Mouse (Mus musculus) liver, embryonic 12.5 days (tissue): ENCODE results near the gene Zeb2. TPM values are rescaled to one million over a fixed set of nuclear protein-coding genes. Genes with fewer than 3 reads are reported as not detected.
A peak's percentile ranks its signal among the peaks of the same experiment; 100 is the strongest.

Experiments
- ATAC-seq: fragments of 200-750 bp; cut with Nextera tagmentation; 2 replicates; pipeline ENCODE4 v1.8.0; 2017; ENCODE audit warnings: moderate number of reproducible peaks, mild to moderate bottlenecking, moderate library complexity
- H3K27ac ChIP-seq: fragments of 300-500 bp; sonication (generic); 2 replicates; pipeline ENCODE4 v1.5.1; 2016; ENCODE audit warnings: mild to moderate bottlenecking
- H3K27me3 ChIP-seq: fragments of 300-500 bp; sonication (generic); replicated peaks from 2 replicates; pipeline ENCODE4 v1.6.1; 2016; ENCODE audit warnings: mild to moderate bottlenecking, moderate library complexity
- H3K36me3 ChIP-seq: fragments of 300-500 bp; sonication (generic); 2 replicates; pipeline ENCODE4 v1.6.1; 2016; ENCODE audit warnings: mild to moderate bottlenecking, moderate library complexity
- H3K4me1 ChIP-seq: fragments of 300-500 bp; sonication (generic); 2 replicates; pipeline ENCODE4 v1.6.1; 2016
- H3K4me2 ChIP-seq: fragments of 300-500 bp; sonication (generic); 2 replicates; pipeline ENCODE4 v1.6.1; 2016; ENCODE audit warnings: mild to moderate bottlenecking, moderate library complexity
- H3K4me3 ChIP-seq: fragments of 300-500 bp; sonication (generic); 2 replicates; pipeline ENCODE4 v1.5.1; 2016; ENCODE audit warnings: mild to moderate bottlenecking, moderate library complexity
- H3K9ac ChIP-seq: fragments of 300-500 bp; sonication (generic); 2 replicates; pipeline ENCODE4 v1.6.1; 2016; ENCODE audit warnings: mild to moderate bottlenecking, moderate library complexity
- H3K9me3 ChIP-seq: fragments of 300-500 bp; sonication (generic); replicated peaks from 2 replicates; pipeline ENCODE4 v1.6.1; 2016; ENCODE audit warnings: mild to moderate bottlenecking, moderate library complexity
- WGBS: fragments of 180-500 bp; shearing (Covaris S2); methylation state at CpG from one replicate; pipeline ENCODE4 v1.1.7; 2016; ENCODE audit not compliant: insufficient replicate concordance; 5-methylcytosine and 5-hydroxymethylcytosine counted together
- polyA plus RNA-seq: library from polyadenylated mRNA; unstranded; fragments of >200 nt; fragmentation: Nextera tagmentation; extraction: Ambion mirVana; gene quantifications from 2 replicates; pipeline ENCODE4 v1.2.1, GENCODE M21; 2016

The Zeb2 gene
- polyA plus RNA-seq, 1 experiment from 2014 or later: 22.1 TPM

DNA sequence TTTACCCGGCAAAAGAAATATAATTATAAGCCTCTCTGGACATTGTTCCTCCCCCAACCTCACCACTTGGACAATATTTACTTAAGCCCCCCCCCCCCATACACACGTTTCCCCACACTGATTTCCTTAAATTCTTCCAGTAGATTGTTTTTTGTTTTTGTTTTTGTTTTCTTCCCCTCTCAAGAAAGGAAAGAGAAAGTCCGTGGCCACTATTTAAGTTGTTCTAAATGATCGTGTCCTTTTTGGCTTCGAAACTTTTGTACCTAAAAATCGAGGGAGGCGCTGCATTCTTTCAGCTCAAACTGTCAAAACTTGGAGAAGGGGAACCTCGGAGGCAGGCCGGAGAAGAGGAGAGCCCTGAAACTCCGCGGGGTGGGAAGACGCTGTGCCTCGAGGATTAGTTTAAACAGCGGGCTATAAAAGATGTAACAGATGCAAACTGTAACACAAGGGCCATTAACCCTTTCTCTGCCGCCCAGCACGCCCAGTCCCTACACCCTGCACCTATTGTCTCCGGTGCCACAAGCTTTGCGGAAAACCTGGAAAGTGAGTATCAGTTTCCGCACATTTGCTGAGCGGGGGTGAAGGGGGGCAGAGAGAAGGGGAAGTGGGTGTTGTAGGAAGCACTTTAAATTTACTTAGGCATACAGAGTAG, 6.3 kb downstream of the Zeb2 start:
- Histone ChIP-seq H3K36me3 (peaks cover 8% of the 10 kb centered on the region), H3K9ac (peak overlapping the region; percentile 99), H3K9me3 (no peaks in the 10 kb centered on the region), H3K4me2 (peak overlapping the region; percentile 94), H3K27ac (peak overlapping the region; percentile 95), H3K4me3 (peak overlapping the region; percentile 97), H3K27me3 (no peaks in the 10 kb centered on the region; the same call in 1 of the 2 replicates), H3K4me1 (peaks cover 58% of the 10 kb centered on the region)
- under 1% methylated on average over 20 of the region's 20 CpGs for WGBS
- ATAC-seq: no peak

DNA sequence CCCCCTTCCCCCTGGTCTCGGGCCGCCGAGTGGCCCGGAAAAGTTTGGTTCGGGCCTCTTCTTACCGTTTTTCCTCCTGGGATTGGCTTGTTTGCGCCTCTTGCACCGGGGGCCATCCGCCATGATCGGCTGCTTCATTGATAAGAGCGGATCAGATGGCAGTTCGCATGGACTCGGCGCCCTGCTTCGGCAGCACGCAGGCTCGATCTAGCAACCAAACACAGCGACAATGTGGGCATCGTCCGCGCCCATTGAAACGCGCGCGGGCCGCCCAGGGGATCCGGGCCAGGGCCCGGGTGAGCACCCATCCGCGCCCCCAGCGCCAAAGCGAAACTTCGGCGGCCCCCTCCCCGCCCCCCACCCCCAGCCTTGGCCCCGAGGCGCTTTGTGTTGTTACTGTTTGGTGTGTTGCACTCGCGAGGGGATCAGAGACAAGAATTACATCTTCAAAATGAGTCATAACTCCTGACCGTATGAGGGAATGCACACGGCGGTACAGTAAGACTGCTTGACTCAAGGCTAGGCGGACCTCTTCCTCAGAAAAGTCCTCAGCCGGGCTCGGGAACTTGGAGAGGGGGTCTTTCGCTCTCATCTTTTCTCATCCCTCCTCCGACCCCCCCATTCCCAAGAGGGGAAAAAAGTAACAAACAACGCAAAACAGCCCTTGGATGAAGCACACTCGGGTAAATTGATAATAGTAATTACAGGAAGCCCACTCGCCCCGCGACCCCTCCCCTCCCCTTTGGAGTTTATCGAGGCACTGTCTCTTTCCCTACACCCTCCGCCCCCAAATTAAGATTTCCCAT, 7.0 kb downstream of the Zeb2 start:
- peak; percentile 74 for ATAC-seq
- H3K9ac ChIP-seq: peak overlapping the region; percentile 99
- peak overlapping the region; percentile 95 for H3K27ac ChIP-seq
- peak overlapping the region; percentile 94 for H3K4me2 ChIP-seq
- peak overlapping the region; percentile 97 for H3K4me3 ChIP-seq
- H3K36me3 ChIP-seq: peaks cover 15% of the 10 kb centered on the region
- no peaks in the 10 kb centered on the region for H3K9me3 ChIP-seq
- peaks cover 5% of the 10 kb centered on the region; the same call in 1 of the 2 replicates for H3K27me3 ChIP-seq
- peaks cover 58% of the 10 kb centered on the region for H3K4me1 ChIP-seq
- under 1% methylated on average over 53 of the region's 54 CpGs for WGBS

DNA sequence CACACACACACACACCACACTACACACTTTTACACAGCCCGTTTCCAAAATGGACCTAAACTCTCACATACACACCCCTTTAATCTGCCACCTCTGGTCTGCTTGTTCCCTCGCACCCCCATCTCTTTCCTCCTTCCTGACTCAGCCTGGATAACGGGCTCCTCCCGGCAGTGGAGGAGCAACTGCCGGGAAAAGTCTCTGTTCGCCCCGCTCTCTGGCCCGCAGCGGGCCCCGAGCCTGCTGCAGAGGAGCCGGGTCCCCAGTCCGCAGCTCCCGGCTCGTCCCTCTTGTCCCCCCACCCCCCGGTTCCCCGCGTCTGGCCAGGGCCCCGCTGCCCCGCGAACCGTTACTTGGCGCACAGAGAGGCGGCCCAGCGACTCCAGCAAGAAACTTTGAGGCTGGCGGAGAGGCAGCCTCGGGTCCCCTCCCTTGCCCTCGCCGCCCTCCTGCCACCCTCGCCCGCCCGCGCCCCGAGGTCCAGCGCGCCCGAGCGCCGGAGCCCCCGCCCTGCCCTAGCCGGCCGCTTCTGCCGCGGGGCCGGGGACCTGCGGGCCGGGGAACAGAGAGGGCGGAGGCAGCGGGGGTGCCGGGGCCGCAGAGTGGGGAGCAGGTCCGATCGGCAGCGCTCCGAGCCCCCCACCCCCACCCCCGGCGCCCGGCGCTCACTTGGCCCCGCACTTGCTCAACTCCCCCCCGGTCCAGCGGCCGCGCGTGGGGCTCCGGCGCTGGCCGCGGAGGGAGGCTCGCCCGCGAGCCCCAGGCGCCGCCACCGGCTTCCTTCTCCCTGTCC, 7.8 kb downstream of the Zeb2 start:
- H3K9me3 ChIP-seq: no peaks in the 10 kb centered on the region
- peaks cover 23% of the 10 kb centered on the region for H3K36me3 ChIP-seq
- ATAC-seq: peak; percentile 66
- peak overlapping the region; percentile 99 for H3K9ac ChIP-seq
- peaks cover 58% of the 10 kb centered on the region for H3K4me1 ChIP-seq
- peak overlapping the region; percentile 97 for H3K4me3 ChIP-seq
- WGBS: under 1% methylated on average over 72 of the region's 74 CpGs
- H3K4me2 ChIP-seq: peak overlapping the region; percentile 94
- H3K27me3 ChIP-seq: peaks cover 6% of the 10 kb centered on the region; the same call in 1 of the 2 replicates
- H3K27ac ChIP-seq: peak overlapping the region; percentile 95

DNA sequence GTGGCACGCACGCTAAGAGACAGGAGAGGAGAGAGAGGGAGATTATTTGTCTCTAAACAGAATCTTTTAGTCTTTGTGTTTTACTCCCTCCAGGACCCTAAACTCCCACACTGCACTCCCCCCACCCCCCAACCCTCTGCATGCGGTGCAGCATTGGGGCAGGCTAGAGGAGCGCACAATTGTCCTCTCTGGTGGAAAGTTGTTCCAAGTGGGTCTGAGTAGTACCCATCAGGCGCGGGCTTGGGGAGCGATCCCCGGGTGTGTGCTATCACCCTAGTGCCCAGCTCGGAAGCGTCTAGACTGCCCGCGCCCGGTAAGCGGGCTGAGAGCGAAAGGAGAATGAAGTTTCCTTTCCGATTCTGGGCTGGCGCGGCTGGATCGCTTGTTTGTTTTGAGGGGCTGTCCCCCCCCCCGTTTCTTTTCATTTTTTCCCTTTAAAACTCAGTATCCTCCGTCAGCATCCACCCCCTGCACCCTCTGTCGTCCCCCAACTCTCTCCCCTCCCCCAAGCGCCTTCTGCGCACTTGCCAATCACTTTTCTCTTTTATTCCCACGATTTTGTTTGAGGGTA, 8.6 kb downstream of the Zeb2 start:
- Histone ChIP-seq H3K36me3 (peaks cover 23% of the 10 kb centered on the region), H3K9ac (peak overlapping the region; percentile 99), H3K9me3 (no peaks in the 10 kb centered on the region), H3K27ac (peak overlapping the region; percentile 95), H3K4me2 (peak overlapping the region; percentile 94), H3K4me3 (peak overlapping the region; percentile 97), H3K4me1 (peaks cover 59% of the 10 kb centered on the region), H3K27me3 (0 out of 2 replicates have a peak, but pooled peaks cover 6% of the 10 kb centered on the region)
- WGBS: under 1% methylated on average over 25 of the region's 25 CpGs
- ATAC-seq: peak; percentile 66

DNA sequence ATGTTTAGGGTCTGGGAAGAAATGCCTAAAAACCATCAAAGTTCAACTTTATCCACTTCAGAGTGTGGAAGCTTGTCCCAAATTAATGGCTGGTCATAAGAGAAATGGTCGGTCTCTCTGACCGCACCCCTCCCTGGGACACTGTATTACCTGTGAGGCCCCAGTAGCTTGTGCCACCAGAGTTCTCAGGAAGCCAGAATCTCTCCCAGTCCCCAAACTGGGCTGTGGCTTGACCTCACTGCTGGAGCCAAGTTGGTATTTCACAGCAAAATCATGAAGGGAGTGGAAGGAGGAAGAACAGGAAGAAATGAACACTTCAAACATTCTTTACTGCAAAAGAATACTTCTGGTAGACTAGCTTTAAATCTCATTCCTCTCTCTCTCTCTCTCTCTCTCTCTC, 9.6 kb downstream of the Zeb2 start:
- Histone ChIP-seq H3K36me3 (peaks cover 23% of the 10 kb centered on the region), H3K27ac (peak overlapping the region; percentile 95), H3K9ac (peak overlapping the region; percentile 99), H3K4me3 (peak overlapping the region; percentile 97), H3K4me1 (peaks cover 61% of the 10 kb centered on the region), H3K4me2 (peak overlapping the region; percentile 94), H3K9me3 (no peaks in the 10 kb centered on the region), H3K27me3 (0 out of 2 replicates have a peak, but pooled peaks cover 6% of the 10 kb centered on the region)
- WGBS: 25% methylated on average over 2 of the region's 2 CpGs
- ATAC-seq: no peak

DNA sequence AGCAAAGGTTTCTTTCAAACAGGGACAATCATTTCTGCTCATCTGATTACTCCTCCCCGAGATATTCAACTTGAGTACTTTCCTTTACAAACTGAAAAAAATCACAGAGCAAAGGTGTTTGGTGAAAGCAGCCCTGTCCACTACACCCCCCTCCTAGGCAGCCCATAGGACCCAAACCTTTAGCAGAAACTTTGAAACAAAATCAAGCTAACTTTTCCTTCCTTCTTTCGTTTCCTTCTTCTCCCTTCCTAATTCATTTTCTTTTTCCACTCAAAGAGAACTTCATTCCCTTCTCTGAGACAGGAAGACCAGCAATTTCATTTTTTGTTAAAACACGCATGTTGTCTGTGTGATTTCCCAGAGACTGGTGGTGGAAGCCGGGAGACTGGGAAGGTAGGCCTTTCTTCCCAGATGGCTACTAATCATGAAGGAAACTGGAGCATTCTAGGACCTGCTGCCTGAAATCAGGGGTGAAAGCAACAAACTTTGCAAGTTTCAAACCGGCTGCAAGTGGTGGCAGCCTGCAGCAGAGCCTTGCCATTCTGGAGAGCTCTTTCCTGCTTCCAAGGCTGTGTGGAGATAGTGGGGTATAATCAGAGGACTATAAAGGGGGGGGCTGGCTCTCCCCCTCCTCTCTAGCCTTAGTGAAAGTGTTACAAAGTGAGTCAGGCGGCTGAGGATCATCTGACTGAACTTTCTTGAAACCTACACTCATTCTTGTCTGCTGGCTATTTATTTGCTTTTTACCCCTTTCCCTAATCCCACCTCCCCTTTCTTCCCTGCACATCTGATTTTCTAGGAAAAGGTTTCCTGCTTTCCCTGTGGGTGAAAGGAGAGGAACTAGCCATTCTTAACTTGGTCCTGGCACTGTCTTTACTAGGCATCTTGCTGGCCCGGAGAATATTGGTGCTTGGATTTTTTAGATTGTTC, 11.0 kb downstream of the Zeb2 start:
- H3K4me1 ChIP-seq: peaks cover 75% of the 10 kb centered on the region
- no peak for ATAC-seq

DNA sequence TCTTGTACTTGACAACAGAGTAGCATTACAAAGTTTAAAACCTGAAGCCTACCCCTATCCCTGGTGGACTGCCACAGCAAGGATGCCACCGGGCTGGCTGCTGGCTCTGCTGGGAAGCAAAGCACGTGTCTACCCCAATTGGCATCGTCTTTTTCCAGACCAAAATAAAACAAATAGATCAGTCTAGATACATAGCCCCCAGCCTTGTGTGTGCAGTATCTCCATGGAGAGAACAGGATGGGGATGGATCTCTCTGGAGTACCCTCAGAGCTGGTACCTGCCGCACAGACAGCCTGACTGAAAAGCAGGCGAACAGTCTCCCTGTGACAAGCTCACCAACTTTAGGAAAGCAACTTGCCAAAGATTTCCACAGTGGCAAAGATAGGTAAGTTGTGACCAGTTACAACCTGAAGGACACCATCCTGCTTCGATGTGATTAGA, 11.9 kb downstream of the Zeb2 start:
- Histone ChIP-seq H3K9ac (0 out of 2 replicates have a peak overlapping the region, but pooled peaks have one; percentile 24), H3K36me3 (peaks cover 30% of the 10 kb centered on the region), H3K27me3 (0 out of 2 replicates have a peak, but pooled peaks cover 6% of the 10 kb centered on the region), H3K27ac (peak overlapping the region; percentile 41; the same call in 1 of the 2 replicates), H3K4me3 (no peak overlapping the region), H3K9me3 (no peaks in the 10 kb centered on the region), H3K4me1 (peaks cover 84% of the 10 kb centered on the region), H3K4me2 (peak overlapping the region; percentile 15; the same call in 1 of the 2 replicates)
- WGBS: 72% methylated on average over 6 of the region's 6 CpGs
- ATAC-seq: no peak

More for the DNA sequence above, 11.0 kb downstream of the Zeb2 start:
- 0 out of 2 replicates have a peak, but pooled peaks cover 6% of the 10 kb centered on the region for H3K27me3 ChIP-seq
- 0 out of 2 replicates have a peak overlapping the region, but pooled peaks have one; percentile 5 for H3K9ac ChIP-seq
- peak overlapping the region; percentile 41 for H3K27ac ChIP-seq
- WGBS: 52% methylated on average over 7 of the region's 7 CpGs
- H3K9me3 ChIP-seq: no peaks in the 10 kb centered on the region
- peak overlapping the region; percentile 13; the same call in 1 of the 2 replicates for H3K4me3 ChIP-seq
- H3K4me2 ChIP-seq: peak overlapping the region; percentile 94
- H3K36me3 ChIP-seq: peaks cover 30% of the 10 kb centered on the region

DNA sequence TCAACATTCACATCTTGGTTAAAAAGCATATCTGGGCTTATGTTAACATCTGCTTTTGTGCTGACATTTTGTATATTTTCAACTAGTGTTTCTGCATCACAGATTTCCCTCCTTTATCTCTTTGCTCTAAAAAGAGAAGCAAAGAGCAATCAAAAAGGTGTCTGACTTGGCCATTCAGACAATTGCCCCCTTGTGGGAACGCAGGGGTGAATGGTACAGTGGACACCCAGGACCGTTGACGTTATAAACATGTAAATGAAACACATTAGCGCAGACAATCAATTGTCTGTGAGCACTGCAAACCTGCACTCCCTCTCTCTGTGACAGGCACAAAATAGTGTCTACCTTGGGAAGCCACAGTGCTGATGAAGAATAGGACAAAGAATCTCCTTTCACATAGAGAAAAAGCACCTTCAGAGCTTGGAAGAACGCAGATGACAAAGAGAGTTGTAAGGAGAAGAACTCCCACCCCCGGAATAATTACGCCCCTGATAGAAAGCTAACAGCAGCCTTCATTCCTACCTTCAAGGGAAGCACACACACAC, 12.6 kb downstream of the Zeb2 start:
- peaks cover 33% of the 10 kb centered on the region for H3K36me3 ChIP-seq
- H3K27ac ChIP-seq: 0 out of 2 replicates have a peak overlapping the region, but pooled peaks have one; percentile 12
- peak overlapping the region; percentile 15; the same call in 1 of the 2 replicates for H3K4me2 ChIP-seq
- WGBS: 59% methylated on average over 7 of the region's 7 CpGs
- no peak for ATAC-seq
- no peak overlapping the region for H3K9ac ChIP-seq
- H3K27me3 ChIP-seq: 0 out of 2 replicates have a peak, but pooled peaks cover 6% of the 10 kb centered on the region
- H3K9me3 ChIP-seq: no peaks in the 10 kb centered on the region
- H3K4me1 ChIP-seq: peaks cover 91% of the 10 kb centered on the region
- H3K4me3 ChIP-seq: no peak overlapping the region

DNA sequence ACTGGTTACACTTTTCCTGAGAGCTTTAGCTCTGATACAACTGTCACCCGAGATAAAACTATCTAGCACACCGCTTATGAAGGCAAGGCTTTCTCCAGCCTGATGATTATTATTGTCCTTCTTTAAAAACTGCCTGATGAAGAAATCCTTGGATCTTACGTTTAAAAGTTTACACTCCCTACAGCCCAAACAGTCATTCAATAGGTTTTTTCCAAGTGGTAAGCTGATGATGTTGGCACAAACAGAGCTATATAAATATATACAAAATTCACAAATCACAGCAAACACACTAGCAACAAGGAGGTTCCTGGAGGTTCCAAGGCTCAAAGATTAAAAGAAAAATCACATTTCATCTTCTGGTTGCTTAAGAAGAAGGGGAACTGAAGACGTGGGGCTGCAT, 13.1 kb downstream of the Zeb2 start:
- Histone ChIP-seq H3K9me3 (no peaks in the 10 kb centered on the region), H3K4me2 (0 out of 2 replicates have a peak overlapping the region, but pooled peaks have one; percentile 15), H3K9ac (peak overlapping the region; percentile 2; the same call in 1 of the 2 replicates), H3K36me3 (peaks cover 34% of the 10 kb centered on the region), H3K4me3 (no peak overlapping the region), H3K27me3 (0 out of 2 replicates have a peak, but pooled peaks cover 6% of the 10 kb centered on the region), H3K4me1 (peaks cover 95% of the 10 kb centered on the region), H3K27ac (no peak overlapping the region)
- 29% methylated on average over 4 of the region's 4 CpGs for WGBS
- no peak for ATAC-seq
